Mouse (Mus musculus): Measurements from ENCODE around the gene 4933427D14Rik. TPM values are rescaled to one million over a fixed set of nuclear protein-coding genes. Genes with fewer than 3 reads are reported as not detected.

The 4933427D14Rik gene
- polyA plus RNA-seq (2015; fragmentation: Nextera tagmentation; extraction: Ambion mirVana), result 16.3 and 20.5 TPM in 2 replicates

DNA sequence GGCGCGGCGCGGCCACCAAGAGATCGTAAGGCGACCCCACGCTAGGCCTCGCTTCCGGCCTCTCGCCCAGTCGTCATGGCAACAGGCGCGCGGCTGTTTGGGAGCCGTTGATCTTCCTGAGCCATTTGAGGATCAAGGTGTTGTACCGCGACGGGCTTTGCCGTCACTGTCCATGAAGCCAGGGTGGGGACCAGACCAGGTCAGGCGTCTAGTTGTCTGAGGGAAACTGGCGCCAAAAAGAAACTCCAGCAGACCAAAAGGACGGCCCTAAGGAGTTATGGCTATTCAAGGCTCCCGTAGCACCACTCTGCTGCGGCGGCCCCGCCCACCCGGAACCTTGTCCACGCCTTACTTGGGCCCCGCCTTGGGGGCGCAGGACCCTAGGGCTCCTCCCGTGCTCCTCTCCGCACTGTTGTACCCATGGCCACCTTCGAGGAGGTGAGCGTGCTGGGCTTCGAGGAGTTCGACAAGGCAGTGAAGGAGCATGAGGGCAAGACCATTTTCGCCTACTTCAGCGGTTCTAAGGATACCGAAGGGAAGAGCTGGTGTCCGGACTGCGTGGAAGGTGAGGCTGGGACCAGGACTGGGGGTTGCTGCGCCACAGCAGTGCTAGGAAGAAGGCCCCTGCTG, at the start of gene 4933427D14Rik, which contains the start of gene Txndc17:
TSS of gene 4933427D14Rik (minus strand) at position 256 of the 630 bp plus-strand sequence.
TSS of gene Txndc17 (plus strand) at position 344 of the 630 bp plus-strand sequence.
- Histone ChIP-seq H3K36me3 (peaks cover 20% of the 10 kb centered on the region), H3K4me3 (peak within 1 kb of the TSS; percentile 78), H3K9me3 (no peaks in the 10 kb centered on the region), H3K27me3 (no peaks in the 10 kb centered on the region), H3K4me1 (replicated peaks) (peaks cover 30% of the 10 kb centered on the region), H3K9ac (peak within 1 kb of the TSS; percentile 81), H3K27ac (replicated peaks) (peak within 1 kb of the TSS; percentile 79), H3K4me2 (peak within 1 kb of the TSS; percentile 72)
- ATAC-seq (ENCODE audit: low FRiP score, low read depth), result peak; percentile 93
- 0% methylated on average over 42 of the region's 42 CpGs for WGBS

DNA sequence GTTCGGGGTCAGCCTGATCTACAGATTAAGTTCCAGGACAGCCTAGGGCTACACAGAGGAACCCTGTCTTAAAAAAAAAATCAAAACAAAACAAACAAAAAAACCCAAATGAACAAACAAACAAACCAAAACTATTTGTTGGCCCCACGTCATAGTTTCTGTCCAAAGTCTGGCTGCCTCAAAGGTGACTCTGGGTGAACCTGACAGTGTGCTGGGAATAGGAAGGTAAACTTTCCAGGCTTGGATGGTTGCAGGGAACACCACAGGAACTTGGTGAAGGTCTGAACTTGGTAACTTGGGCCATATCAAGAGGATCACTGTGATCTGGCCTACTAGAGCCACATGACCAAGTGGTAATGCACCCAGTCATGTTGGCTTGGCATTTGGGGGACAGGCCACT, 49.2 kb upstream of the 4933427D14Rik start:
- WGBS, result 86% methylated on average over 2 of the region's 2 CpGs
- H3K4me1 ChIP-seq (replicated peaks), result no peaks in the 10 kb centered on the region
- H3K4me3 ChIP-seq, result no peak overlapping the region
- no peaks in the 10 kb centered on the region for H3K36me3 ChIP-seq
- no peak overlapping the region for H3K27ac ChIP-seq (replicated peaks)
- no peak overlapping the region for H3K9ac ChIP-seq
- H3K4me2 ChIP-seq, result no peak overlapping the region
- no peak for ATAC-seq (ENCODE audit: low FRiP score, low read depth)
- H3K9me3 ChIP-seq, result no peaks in the 10 kb centered on the region
- H3K27me3 ChIP-seq, result no peaks in the 10 kb centered on the region

DNA sequence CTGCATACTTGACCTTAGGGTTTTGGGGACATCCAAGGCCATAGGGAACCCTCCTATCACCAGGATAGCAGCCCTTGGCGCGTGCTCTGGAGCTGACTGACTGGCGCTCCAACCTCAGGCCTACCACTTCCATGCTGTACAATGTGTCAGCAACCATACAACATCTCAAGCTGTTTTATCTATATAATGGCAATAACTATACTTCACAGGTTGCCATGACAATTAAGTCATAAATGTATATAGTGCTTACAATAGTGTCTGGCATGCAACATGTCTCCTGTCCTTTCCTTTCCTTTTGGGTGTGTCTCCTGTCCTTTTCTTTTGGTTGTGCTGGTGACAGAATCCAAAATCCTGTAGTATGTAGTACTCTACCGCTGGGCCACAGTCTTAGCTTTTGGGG, 48.4 kb upstream of the 4933427D14Rik start:
- H3K36me3 ChIP-seq, result no peaks in the 10 kb centered on the region
- 90% methylated on average over 4 of the region's 4 CpGs for WGBS
- H3K27ac ChIP-seq (replicated peaks), result no peak overlapping the region

DNA sequence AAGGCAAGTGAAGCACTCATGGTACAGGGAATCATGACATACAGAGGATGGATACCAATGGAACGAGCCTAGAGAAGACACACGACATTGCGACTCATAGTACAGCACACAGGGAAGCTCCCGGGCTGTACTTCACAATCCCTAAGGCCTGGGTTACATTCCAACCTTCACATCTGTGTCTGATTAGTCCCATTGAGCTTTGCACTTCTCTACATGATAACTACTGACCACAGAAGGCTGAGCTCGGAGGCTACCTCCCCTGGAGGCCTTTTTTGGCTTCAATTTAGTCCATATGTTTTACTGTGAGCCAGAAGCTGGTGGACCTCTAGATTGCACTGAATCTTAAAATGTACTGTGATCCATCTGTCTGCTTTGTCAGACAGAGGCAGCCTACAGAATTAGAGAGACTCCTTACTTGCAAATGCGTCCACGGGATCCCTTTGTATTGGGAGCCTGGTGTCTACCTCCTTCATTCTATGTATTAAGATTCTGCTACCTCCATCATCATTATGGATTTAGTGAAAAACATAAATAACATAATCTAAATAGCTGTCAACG, 38.0 kb upstream of the 4933427D14Rik start:
- Histone ChIP-seq H3K4me2 (no peak overlapping the region), H3K27ac (replicated peaks) (no peak overlapping the region), H3K4me1 (replicated peaks) (no peaks in the 10 kb centered on the region), H3K4me3 (no peak overlapping the region), H3K36me3 (no peaks in the 10 kb centered on the region), H3K9me3 (no peaks in the 10 kb centered on the region), H3K27me3 (no peaks in the 10 kb centered on the region), H3K9ac (no peak overlapping the region)
- 81% methylated on average over 8 of the region's 8 CpGs for WGBS
- no peak for ATAC-seq (ENCODE audit: low FRiP score, low read depth)

More for the DNA sequence above, 48.4 kb upstream of the 4933427D14Rik start:
- Histone ChIP-seq H3K4me3 (no peak overlapping the region), H3K4me1 (replicated peaks) (no peaks in the 10 kb centered on the region), H3K4me2 (no peak overlapping the region), H3K9me3 (no peaks in the 10 kb centered on the region), H3K27me3 (no peaks in the 10 kb centered on the region), H3K9ac (no peak overlapping the region)
- ATAC-seq (ENCODE audit: low FRiP score, low read depth), result no peak

DNA sequence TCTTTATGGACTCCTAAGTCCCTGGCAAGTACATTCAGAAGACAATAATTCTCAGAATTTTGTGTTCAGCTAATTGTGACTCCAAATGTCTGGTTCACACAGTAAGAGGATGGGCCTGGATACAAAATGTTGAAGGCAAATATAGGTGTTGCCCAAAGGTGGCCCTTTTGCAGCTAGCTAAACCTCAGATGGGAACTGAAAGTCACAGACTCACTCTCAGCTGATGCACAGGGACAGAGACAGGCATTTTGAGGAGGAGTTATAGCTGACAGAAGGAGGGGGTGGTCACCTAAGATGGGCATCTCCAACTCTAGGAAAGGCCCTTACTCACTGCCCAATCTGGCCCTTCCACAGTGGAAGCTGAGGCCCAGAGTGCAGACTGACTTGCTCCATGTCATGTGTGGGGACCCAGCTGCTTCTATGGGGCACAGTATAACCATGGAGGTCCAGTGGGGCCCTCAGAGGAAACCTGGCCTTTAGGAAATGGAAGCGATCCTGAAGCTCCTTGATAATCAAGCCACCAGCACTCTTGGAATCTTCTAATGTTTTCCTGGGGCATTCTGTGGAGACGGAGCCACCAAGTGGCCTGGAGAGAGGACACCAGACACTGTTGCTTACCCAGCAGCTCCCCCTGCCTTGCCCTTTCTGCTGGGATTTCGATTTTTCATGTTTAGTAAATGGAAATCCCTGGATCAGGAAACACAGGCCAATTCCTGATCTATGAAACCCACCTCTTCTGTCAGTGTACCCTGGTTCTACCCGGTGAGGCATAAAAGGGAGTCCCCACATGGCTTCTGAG, 33.0 kb upstream of the 4933427D14Rik start:
- Histone ChIP-seq H3K9ac (no peak overlapping the region), H3K4me3 (no peak overlapping the region), H3K9me3 (no peaks in the 10 kb centered on the region), H3K36me3 (no peaks in the 10 kb centered on the region), H3K4me2 (no peak overlapping the region), H3K27ac (replicated peaks) (no peak overlapping the region), H3K27me3 (no peaks in the 10 kb centered on the region), H3K4me1 (replicated peaks) (no peaks in the 10 kb centered on the region)
- no peak for ATAC-seq (ENCODE audit: low FRiP score, low read depth)
- WGBS, result 73% methylated on average over 4 of the region's 4 CpGs

DNA sequence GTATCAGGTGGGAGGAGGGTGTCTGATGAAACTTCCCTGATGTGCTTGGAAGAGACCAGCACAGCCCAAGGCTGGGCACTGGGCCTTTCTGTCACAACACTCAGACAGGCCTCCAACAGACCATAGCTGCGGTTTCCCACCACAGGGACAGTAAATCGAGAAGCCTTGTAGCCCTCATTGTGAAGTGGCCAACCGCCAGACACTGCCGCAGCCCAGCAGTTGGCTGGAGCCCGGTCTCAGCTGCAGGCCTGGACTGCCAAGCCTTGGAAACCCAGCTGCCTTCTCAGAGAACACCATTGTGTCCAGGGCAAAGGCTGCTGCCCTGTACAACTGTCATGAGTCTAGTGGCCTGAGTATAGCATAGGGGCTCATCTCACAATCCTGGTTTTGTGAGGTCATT, 26.8 kb upstream of the 4933427D14Rik start:
- WGBS, result 60% methylated on average over 5 of the region's 5 CpGs
- Histone ChIP-seq H3K9ac (no peak overlapping the region), H3K4me2 (no peak overlapping the region), H3K36me3 (no peaks in the 10 kb centered on the region), H3K4me3 (no peak overlapping the region), H3K9me3 (no peaks in the 10 kb centered on the region), H3K4me1 (replicated peaks) (0 out of 2 replicates have a peak, but pooled peaks cover 4% of the 10 kb centered on the region), H3K27ac (replicated peaks) (no peak overlapping the region), H3K27me3 (no peaks in the 10 kb centered on the region)
- 0 out of 2 replicates have a peak, but pooled peaks have one; percentile 30 for ATAC-seq (ENCODE audit: low FRiP score, low read depth)

DNA sequence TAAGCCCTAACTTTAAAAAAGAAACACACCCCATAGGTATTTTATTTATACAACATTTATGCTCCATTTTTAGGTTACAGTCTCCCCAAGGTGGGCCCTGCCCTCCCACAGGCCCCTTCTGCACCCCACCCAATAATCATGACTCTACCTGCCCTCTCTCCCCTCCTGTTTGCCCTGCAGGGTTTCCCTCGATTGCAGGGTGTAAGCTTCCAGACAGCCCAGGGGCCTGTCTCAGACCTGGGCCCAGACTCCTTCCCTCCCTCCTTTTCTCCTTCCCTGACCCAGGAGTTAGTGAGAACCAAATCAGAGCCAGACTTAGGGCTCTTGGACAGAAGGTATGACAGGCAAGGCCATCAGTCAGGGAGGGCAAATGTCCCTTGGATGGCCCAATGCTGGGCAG, 25.7 kb upstream of the 4933427D14Rik start:
- Histone ChIP-seq H3K4me1 (replicated peaks) (0 out of 2 replicates have a peak, but pooled peaks cover 4% of the 10 kb centered on the region), H3K9me3 (no peaks in the 10 kb centered on the region), H3K36me3 (no peaks in the 10 kb centered on the region), H3K9ac (no peak overlapping the region), H3K27ac (replicated peaks) (no peak overlapping the region), H3K4me2 (no peak overlapping the region), H3K4me3 (no peak overlapping the region), H3K27me3 (no peaks in the 10 kb centered on the region)
- WGBS, result 70% methylated on average over 1 of the region's 1 CpGs
- ATAC-seq (ENCODE audit: low FRiP score, low read depth), result no peak

DNA sequence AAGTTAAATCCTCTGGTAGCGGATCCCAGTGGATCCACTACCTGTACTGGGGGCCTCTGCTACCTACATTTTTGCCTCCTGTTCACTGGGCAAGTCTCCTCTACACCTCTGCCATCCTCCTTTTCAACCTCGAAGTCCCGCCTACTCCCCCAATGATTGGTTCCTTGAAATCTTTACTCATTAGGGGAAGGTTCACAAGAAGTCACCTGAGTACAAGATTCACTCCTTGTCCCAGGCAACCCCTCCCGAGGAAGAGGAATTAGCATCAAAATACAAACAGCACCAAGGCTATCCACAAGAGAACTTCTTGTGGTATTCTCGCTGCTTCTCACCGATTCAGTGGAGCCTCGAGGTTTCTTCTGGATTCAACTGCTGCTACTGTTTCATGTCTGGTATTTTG, 24.8 kb upstream of the 4933427D14Rik start:
- WGBS, result 87% methylated on average over 7 of the region's 7 CpGs
- H3K4me2 ChIP-seq, result no peak overlapping the region

DNA sequence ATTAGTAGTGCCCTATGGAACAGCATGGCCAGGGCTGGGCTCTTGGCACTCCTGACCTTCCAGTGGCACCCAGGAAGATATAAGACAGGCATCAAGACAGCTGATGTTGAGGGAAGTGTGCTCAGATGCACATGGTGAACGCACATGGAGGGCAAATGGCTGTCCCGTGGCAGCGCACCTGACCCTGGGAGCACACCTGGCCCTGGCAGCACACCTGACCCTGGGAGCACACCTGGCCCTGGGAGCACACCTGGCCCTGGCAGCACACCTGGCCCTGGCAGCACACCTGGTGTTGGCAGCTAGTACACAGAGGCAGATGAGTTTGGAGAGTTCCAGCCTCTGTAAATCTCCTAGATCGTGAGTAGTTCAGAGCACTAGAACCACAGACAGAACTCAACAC, 21.3 kb upstream of the 4933427D14Rik start:
- Histone ChIP-seq H3K27ac (replicated peaks) (no peak overlapping the region), H3K27me3 (no peaks in the 10 kb centered on the region), H3K4me1 (replicated peaks) (peaks cover 11% of the 10 kb centered on the region), H3K36me3 (no peaks in the 10 kb centered on the region), H3K4me3 (no peak overlapping the region), H3K9ac (no peak overlapping the region), H3K4me2 (no peak overlapping the region), H3K9me3 (no peaks in the 10 kb centered on the region)
- no peak for ATAC-seq (ENCODE audit: low FRiP score, low read depth)
- WGBS, result 92% methylated on average over 4 of the region's 4 CpGs

More for the DNA sequence above, 24.8 kb upstream of the 4933427D14Rik start:
- H3K27ac ChIP-seq (replicated peaks), result no peak overlapping the region
- no peaks in the 10 kb centered on the region for H3K36me3 ChIP-seq
- H3K4me3 ChIP-seq, result no peak overlapping the region
- H3K4me1 ChIP-seq (replicated peaks), result 0 out of 2 replicates have a peak, but pooled peaks cover 4% of the 10 kb centered on the region
- H3K9me3 ChIP-seq, result no peaks in the 10 kb centered on the region
- H3K9ac ChIP-seq, result no peak overlapping the region
- ATAC-seq (ENCODE audit: low FRiP score, low read depth), result no peak
- no peaks in the 10 kb centered on the region for H3K27me3 ChIP-seq

DNA sequence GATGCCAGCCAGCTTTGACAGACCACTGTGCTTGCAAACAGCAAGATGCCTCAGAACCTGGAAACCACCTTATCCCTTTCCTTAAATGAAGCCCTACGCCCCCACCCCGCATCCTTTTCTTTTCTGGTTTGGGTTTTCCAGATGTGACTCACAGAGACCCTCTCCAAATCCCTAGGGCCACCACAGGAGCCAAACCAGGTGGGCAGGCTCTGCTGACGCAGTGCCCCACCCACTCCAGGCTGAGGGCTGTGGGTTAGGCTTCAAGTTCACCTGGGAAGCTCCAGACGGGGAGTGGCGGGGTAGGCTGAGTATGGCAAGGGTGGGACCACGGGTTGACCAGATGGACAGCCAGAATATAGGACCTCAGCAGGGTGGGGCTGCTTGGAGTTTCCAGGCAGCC, 19.6 kb upstream of the 4933427D14Rik start:
- no peak for ATAC-seq (ENCODE audit: low FRiP score, low read depth)
- no peak overlapping the region for H3K4me3 ChIP-seq
- no peak overlapping the region for H3K9ac ChIP-seq
- 0 out of 2 replicates have a peak overlapping the region, but pooled peaks have one; percentile 47 for H3K27ac ChIP-seq (replicated peaks)
- H3K4me1 ChIP-seq (replicated peaks), result peaks cover 11% of the 10 kb centered on the region
- H3K9me3 ChIP-seq, result no peaks in the 10 kb centered on the region
- H3K36me3 ChIP-seq, result no peaks in the 10 kb centered on the region
- no peaks in the 10 kb centered on the region for H3K27me3 ChIP-seq
- 89% methylated on average over 6 of the region's 6 CpGs for WGBS
- no peak overlapping the region for H3K4me2 ChIP-seq

DNA sequence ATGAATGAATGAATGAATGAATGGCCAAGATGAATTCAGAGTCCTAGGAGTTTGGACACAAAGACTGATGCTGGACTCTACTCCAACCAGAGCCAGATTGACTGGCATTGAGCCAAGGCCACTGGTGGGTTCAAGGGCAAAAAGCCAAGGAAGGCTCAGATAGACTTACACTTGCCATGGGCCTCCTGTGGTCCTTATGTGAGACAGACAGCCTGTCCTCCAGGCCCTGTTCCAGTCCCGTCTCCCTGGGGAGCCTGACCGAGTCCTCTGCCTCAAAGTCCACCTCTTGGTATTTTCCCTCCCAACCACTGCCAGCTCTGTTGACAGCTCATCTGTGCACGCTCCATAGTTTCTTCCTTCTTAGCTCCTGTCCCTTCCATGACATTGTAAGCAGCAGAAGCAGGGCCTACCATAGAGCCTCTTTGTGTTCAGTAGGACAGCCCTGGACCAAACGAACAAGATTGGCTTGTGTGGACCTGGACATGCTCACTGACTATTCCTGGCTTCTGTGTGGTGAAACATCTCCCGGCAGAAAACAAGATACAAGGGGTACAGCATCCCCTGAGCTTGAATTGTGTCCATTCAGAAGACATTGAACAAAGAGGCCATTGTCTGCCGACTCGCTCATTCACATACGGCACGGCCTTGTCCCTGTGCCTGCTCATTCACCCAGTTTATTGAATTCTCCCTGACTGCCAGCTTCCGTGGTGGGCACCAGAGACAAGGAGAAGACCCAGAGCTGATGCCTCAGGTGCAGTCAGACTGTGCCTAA, 18.9 kb upstream of the 4933427D14Rik start:
- ATAC-seq (ENCODE audit: low FRiP score, low read depth), result peak; percentile 67

More for the DNA sequence above, 18.9 kb upstream of the 4933427D14Rik start:
- 18% methylated on average over 10 of the region's 10 CpGs for WGBS
- peaks cover 11% of the 10 kb centered on the region for H3K4me1 ChIP-seq (replicated peaks)
- no peaks in the 10 kb centered on the region for H3K36me3 ChIP-seq
- H3K27ac ChIP-seq (replicated peaks), result peak overlapping the region; percentile 47
- no peaks in the 10 kb centered on the region for H3K9me3 ChIP-seq
- H3K4me2 ChIP-seq, result no peak overlapping the region
- H3K4me3 ChIP-seq, result no peak overlapping the region
- no peak overlapping the region for H3K9ac ChIP-seq
- H3K27me3 ChIP-seq, result no peaks in the 10 kb centered on the region

All from hindbrain, embryonic 15.5 days (tissue).